Mouse (Mus musculus) thymus, postnatal 4 days (tissue): ENCODE measurements around the gene Rims4.

Experiments
- DNase-seq: peaks from one replicate; pipeline ENCODE4 v3.0.0; 2021

The Rims4 gene

DNA sequence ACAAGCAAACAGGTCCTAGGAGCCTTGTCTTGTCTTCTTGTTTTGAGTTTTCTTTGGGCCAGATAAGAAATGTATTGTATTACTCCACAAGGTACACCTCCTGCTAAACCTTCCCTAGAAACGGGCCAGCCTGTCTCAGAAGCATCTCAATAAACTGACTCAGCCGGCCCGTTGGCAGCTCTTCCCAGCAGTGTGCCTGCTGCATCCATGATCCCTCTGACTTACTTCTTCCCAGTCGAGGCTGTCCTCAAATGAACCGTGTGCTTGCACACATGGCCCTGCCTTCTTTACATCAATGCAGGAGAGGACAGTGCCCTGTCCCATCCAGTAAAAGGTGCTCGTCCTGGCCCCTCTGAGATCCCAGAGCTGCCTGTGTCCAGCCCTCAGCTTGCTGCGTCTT, 8.9 kb downstream of the Rims4 start:
- DNase-seq, result no peak

DNA sequence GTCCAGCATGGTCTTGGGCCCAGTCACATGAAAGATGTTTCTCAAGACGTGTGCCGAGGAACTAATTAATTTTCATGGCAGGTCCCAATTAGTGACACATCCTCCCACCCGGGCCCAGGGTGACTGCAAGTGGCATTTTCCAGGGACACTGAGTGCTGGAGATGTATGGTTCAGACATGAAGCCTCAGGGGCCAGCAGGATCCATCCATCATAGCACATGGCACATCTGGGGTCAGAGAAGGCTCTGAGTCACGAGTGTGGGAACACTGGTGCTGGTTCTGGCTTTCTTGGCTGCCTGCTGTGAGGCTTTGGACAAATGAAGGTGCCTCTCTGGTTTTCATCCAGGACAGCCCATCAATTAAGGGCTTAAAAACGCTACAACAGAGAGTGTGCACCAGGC, 11.4 kb downstream of the Rims4 start:
- no peak for DNase-seq

DNA sequence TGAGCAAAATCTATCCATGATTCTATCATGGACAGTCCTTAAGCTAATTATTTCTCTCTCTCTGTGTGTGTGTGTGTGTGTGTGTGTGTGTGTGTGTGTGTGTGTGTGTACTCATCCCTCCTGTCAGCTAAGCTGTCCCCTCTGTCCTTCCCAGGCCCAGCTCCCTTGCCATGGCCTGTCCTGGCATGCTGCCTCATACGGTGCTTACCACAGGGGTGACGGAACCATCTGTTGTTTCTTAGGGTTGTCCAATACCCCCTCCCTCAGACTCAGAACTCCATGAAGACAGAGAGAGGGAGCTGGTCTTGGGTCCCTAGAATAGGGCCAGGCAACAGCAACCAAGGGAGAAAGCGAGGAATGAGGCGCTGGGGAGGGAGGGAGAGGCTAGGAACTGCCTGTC, 14.2 kb downstream of the Rims4 start:
- no peak for DNase-seq

DNA sequence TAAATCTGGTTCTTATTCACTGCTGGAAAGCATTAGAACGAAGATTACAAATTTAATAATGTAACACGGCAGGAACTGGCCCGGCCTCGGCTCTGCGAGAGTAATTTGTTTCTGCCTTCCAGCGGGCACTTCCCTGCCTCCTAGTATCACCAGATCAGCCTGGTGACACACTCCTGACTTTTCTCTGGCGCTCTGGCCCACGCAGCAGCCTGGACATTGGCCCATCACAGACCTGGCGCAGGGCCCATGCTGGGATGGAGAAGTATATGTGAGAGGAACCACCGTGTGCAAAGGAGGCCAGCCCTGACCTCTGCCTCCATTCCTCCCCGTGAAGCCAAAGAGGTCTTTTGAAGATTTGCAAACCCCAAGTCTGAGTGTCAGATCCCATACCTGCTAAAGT, 15.0 kb downstream of the Rims4 start:
- DNase-seq, result no peak

DNA sequence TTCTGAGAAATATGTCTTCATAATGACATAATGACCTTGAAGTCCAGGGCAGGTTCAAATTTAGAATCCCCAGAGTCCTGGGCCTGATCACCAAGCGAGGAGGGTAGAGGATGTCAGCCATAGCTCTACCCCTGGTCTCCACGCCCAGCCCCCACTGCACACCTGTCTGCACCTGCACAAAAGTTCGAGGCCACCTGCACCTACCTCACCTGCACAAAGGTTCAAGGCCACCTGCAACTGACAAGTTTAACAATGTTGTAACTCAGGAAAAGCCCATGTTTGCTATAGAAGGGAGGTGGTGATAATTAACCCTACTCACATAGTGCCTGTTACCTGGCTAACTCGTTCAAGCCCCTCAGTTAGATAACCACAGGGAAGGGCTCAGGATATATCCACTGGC, 16.0 kb downstream of the Rims4 start:
- no peak for DNase-seq

DNA sequence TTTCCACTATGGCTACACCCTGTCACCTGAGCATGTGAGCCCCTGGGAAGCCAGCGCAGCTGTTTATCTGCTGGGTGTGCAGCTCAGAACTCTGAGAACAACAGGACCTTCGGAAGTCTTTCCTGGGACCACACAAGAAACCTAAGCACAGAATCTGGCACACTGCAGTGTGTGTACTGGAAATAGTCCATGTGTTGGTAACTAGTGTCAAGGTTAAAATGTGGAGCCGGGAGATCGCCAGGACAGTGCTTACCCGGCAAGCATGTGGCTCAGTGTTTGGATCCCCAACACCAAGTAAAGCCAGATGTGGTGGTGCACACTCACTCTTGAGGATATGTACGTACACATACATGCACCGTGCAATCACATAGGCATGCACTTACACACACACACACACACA, 17.4 kb downstream of the Rims4 start:
- DNase-seq, result no peak

DNA sequence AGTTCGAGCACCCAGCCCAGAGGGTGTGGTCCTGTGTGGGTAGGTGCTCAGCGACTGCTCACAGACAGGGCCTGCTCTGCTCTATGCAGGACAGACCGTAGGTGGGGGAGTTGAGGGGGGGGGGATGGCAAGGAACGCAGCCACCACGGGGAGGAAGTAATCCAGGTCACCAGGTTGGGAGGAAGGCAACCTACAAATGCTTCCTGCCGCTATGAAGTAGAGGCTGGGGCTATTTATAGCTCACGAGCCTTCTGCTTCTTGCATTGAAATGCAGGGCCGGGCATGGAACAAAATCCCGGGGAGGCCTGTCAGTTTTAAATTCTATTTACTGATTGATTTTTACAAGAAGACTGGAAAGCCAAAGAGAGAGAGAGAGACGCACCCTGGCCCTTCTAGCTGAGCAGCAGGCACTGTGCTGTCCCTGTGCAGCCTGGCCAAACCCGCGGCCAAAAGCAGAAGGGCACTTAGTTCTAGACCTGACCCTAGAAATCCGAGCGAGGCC, 18.5 kb downstream of the Rims4 start:
- no peak for DNase-seq

DNA sequence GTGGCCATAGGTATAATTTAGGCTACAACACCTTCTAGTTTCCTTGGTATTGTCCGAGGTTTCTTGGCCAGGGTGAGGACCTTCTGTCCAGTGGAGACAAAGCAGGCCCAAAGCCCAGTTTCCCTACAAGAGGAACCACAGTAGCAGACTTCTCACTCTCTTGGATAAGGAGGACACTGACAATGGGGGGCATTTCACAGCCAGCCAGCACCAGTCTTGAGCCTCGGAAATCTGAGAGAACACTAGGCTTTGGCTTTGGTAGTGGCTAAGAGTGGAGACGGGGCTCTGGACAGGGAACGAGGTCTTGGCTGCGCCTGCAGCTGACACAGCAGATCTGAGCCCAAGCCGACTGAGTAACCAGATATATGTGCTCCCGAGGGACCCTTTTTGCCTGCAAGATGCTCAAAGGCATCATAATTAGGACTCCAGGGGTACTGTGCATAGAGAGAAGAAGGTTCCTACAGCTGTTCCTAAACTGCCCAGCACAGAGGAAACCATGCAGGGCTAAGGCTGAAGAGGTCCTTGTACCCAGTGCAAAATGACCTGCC, 20.4 kb downstream of the Rims4 start:
- no peak for DNase-seq

DNA sequence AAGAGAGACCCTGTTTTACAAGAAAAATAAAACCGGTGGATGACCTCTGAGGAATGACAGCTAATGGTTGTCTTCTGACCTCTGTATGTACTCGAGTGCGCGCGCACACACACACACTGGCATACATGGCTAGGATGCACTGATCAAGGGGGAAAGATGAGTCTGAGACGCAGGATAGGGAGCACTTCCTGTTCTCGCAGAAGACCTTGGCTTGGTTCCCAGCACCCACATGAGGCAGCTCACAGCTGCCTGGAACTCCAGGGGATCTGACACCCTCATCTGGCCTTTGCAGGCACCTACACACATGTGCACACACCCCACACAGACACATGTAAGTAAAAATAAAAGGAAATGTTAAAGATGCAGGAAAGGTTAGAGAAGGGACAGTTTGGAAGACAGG, 21.5 kb downstream of the Rims4 start:
- DNase-seq, result no peak

DNA sequence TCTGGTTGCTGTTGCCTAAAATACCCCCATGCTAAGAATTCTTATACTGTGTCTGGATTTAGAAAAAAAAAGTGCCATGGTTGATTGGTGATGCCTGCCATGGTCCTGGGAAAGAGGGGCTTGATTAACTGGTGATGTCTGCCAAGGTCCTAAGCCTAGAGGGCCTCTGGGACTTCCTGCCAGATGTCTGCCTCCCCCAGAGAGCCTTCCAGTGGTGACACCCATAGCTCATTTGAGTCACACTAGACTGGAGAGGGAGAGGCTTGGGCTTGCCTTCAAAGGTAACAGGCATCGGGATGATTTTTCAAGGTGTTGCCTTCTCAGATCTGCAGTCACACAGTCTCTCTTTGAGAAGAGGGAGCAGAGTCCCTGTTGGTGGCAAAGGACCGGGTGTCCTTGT, 23.3 kb downstream of the Rims4 start:
- DNase-seq, result no peak

DNA sequence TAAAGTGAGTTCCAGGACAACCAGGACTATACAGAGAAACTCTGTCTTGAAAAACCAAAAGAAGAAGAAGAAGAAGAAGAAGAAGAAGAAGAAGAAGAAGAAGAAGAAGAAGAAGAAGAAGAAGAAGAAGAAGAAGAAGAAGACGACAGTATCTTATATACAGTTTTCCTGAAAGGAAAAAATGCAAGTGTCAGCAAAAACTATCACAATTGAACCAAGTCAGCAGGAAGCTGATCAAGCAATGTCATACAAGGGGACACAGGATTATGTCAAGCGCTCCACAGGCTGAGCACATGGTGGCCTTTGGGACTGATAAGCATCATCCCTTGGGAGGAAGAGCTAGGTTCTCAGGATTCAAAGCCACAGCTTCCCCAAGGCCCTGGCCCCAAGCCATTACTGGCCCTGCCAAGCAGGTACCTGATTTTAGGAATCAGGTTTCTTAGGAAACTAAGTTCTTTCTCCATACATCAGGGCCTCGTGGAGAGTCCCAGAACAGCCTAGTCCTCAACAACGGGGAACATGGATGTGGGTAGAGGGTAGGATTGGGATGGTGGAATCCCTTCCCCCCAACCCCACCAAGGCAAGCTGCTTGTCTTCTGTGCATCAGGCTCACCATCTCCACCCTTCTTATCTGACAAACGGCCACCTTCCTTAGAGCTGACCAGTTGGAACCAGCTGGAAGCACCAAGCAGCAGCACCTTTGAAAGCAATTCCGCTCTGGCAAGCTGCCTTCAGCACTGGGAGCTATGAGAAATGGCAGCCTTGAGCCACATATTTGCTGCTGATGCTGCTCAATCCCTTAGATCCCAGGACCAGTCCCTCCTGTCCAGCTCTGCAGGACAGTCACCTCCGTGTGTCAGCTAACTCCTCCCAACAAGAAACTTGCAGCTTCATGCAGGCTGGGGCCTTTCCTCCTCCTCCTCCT, 24.8 kb downstream of the Rims4 start:
- no peak for DNase-seq

DNA sequence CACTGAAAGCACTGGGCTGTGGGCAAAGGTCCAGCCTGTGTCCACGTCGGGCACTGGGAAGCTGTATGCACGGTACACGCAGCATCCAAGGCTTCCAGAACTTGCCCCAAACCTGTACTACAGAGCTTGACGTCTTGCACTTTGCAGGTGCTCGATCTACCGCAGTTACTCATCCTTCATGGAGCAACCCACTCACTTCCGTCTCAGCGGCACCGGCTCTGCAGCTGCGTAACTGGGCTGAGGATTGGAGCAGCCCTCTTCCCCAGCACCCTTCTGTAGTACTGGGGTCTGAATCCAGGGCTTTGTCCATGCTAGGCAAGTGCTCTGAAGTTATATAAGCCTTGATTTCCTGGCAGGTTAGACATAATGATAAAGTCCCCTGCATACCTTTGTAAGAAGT, 27.2 kb downstream of the Rims4 start:
- no peak for DNase-seq

DNA sequence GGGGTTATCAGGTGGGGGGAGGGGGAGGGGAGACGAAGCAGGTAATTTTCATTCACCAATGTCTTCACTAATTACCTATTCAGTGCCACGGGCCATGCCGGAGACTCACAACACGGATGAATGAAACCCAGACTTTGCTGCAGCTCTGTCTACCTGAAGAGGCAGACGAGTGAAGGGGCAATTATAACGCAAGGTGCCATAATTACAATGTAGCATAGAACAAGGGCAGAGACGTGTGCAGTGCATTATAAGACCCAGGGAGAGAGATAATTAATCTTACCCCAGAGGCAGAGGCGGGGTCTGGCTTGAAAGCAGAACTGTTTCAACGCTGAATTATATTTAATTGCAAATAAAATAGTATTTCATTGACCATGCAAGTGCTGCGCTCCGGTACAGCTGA, 27.9 kb downstream of the Rims4 start:
- DNase-seq, result no peak

DNA sequence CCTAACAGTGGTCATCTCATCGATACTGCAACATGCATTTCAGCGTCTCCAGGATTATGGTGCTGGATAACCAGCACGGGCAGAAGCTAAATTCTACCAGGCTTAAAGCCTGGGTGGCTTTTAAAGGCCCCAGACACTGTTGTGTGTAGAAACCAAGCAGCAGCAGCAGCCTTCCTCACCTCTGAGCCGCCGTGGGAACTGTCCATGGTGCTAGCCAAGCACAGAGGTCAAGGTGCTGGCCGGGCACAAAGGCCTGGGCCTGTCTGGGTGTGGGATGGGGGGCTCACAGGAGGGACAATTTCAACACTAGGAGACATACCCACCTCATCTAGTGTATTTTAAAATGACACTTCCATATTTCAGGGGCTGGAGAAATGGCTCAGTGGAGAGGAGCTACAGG, 29.1 kb downstream of the Rims4 start:
- DNase-seq, result peak; percentile 58

DNA sequence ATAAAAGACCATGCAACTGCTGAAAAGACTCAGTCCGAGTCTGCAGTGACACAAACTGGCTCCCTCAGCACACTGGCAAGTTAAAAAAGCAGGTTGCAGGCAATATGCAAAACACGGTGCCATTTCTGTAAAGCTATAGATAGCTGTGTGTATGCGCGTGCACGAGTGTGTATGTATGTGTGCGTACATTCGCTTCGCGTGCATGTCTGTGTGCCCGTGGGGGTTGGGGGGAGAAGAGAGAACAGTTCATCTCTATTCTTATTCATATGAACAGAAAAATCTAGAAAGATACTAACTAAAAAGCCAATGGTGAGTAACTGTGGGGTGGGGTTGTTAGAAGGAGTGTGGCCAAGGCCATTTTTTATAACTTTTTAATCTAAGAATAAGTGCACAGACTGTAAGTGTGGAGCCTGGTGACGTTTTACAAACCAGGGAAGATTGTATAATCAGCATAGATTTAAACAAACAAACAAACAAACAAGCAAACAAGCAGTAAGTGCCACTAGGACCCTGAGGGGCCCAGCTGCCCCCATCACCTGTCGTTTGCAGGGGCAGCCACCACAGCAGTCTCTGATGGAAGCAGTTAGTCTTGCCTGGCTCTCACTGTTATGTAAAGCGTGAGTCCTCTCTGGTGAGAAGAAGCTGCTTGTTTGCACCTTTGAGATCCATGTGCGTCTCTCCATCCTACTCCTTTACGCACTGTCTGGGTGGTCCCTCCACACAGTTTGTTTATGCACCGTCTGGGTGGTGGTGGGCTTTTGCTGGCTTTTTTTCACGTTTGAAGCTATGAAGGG, 35.4 kb downstream of the Rims4 start:
- DNase-seq, result no peak

DNA sequence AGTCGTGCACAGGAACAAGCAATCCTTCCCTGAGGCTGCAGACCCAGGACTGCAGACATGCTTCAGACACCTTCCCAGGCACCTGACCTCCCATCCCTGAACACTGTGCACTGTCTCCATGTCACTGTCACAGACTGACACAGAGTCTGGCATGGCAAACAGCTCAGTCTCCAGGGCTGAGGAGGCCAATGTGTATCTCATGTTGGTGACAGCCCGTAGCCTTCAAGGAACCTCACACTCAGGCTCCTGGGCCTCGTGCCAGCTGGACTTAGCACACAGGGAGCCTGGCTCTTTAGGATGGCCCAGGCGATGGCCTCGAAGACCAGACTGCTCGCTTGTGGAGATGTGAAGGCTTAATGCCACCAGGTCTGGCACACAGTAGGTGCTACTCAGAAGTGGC, 37.6 kb downstream of the Rims4 start:
- DNase-seq, result no peak

DNA sequence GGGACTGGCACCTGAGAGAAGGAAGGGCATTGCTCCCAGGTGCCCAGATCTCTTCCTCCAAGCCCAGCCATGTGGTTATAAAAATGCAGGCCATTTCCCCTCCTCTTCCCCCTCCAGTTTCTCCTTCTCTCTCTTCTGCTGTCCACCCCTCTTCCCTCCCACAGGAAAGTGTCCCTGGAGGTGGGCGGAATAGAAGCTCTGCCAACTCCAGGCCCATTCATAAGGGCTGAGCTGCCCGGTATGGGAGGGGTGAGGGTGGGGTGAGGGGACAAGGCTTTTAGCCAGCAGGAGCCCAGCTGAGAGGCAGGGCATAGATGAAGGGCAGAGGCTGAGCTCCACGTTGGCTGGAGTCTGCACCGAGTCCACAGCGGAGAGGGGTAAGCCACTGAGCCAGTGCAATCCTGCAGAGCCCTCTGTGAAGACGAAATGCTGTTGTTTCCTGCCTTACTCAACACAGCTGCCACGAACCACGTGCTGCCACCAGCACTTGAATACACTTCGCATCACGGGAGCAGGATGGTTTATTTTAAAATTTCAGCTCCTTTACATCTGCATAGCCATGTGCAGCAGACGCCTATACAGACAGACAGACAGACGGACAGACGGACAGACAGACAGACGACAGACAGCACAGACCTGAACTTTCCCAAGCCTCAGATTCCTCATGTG, 41.5 kb downstream of the Rims4 start:
- DNase-seq, result no peak

DNA sequence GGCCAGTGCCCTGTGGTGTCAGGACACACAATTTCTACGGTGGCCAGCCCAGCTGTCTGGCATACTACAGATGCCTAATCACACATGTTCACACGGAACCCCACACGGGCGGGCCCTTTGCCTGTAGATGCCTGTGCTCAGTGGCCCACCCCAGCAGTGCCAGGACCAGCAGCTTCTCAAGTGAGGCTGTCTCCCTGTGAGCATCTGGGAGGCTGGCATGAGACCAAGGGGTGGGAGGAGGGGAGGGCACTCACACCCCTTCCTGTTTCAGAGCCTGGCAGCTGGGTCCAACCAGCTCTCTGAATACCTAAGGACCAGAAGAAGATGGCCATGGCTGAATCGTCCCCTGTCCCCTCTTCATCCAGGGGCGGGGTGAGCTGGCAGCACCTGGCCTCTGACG, 43.0 kb downstream of the Rims4 start:
- no peak for DNase-seq

DNA sequence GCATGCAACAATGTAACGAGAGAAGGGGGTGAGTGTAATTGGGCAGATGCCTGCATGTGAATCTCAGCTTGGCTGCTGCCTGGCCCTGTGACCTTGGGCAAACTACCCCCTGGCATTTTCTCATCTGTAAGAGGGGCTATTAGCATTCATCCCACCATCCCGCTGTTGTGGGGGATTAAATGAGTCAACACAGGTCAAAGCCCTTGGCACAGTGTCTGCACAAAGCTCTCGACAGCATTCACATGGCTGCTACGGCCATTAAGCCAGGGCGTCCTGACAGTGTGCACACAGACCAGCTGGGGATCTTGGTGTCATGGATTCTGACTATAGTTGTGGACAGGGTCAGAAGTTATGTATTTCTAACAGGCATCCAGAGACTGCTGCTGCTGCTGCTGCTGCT, 43.6 kb downstream of the Rims4 start:
- no peak for DNase-seq

DNA sequence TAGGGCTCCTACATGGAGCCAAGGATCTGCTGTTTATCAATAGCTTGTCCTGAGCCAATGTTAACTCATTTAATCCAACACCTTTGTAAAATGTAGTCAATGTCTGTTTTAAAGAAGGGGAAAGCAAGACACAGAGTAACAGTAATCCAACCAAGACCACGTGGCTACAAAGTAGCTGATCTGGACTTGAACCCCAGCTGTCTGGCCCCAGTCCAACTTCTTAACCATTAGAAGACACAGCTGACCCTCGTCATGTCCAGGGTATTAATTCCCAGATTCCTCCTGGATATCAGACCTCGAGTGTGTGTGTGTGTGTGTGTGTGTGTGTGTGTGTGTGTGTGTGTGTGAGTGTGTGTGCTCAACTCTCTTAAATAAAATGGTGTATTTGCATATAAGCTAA, 46.6 kb downstream of the Rims4 start:
- no peak for DNase-seq

DNA sequence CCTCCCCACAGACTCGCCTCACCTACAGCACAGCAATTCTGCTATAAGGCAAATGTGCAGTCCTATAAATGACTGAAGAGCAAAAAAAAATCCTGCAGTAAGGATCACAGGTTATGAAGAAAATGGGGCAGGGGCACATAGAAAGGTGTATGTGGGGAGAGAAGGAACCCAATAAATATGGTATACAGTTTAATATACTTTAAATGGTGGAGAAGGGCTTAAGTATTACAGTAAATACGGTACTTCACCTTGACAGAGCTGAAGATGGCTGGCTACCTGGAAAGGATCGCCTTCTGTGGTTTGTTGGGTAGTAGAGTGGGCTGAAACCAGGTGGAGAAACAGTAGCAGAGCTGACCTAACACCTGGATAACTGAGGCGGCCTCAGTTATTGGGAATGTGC, 47.2 kb downstream of the Rims4 start:
- no peak for DNase-seq

DNA sequence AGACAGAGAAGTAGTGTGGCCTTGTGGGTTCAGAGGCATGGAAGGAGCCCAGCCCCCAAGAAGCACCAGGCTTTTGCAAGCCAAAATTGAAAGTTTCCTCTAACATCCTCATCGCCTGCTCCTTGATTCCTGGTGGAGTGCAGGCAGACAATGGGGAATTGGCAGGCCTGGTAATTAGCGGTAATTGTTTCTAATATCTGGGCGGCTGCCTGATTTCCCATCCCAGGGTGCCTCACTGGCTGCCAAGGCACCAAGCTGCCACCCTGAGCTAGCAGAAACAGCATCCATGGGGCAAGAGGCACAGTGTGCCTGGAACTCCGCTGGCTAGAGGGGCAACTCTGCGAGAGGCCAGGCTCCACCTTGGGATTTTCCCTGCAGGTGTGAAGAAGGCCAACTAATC, 48.7 kb downstream of the Rims4 start:
- DNase-seq, result no peak

DNA sequence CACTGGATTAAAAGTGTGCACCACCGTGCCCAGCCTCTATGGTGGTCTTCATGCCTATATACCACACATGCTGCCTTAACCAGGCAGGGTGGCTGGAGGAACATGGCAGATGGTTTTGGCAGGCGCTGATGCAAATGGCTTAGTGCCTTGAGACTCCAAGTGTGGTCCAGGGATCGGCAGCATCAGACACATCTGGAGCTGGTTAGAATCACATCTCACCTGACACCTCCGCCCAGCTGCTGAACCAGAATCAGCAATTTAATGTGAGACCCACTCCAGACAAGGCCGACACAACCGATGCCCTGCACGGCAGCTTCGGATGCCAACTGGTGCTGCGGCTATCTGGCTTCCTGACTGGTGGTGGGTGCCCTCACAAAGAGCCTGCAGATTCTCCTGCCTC, 52.4 kb downstream of the Rims4 start:
- DNase-seq, result no peak
